Mouse (Mus musculus): ENCODE measurements around the gene Nek7.

DNA sequence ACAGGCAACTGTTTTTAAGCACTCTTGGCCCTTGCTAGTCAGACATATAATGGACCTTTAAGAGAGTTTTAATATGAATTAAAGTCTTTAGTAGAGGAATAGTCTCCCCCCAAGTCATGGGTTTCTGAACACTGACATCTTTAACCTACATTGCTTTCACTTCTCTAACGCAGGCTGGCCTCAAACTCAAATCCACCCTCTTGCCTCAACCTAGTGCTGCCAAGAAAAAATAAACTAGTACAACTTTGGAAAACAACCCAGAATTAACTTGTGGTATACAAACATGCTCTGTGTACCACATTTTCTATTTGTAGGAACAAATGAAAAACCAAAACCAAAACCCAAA lies 77.8 kb downstream of the Nek7 start:
- TF ChIP-seq POLR2A (IDR thresholded peaks at IDR 0.05; ENCODE audit: borderline replicate concordance, extremely low read depth, insufficient read depth, insufficient read length, poor library complexity, severe bottlenecking) (no peak), CTCF (IDR thresholded peaks at IDR 0.05; ENCODE audit: borderline replicate concordance, extremely low read depth, insufficient read depth, insufficient read length) (no peak)

Measured in brain, embryonic 14.5 days (tissue).